Mouse (Mus musculus) testis, adult 2 months (tissue): ENCODE measurements around the gene Prss27. TPM values are rescaled to one million over a fixed set of nuclear protein-coding genes. Genes with fewer than 3 reads are reported as not detected.

Source experiments
- H3K27ac ChIP-seq: fragments of 200-500 bp; 2 replicates; pipeline ENCODE4 v1.5.1; 2012; ENCODE audit warnings: low read depth, low read length; ENCODE audit not compliant: control insufficient read depth, insufficient read depth
- H3K27me3 ChIP-seq: fragments of 200-500 bp; 2 replicates; pipeline ENCODE4 v1.6.1; 2012; ENCODE audit warnings: mild to moderate bottlenecking, low read length, moderate library complexity; ENCODE audit not compliant: control insufficient read depth, insufficient read depth
- H3K36me3 ChIP-seq: fragments of 200-500 bp; 2 replicates; pipeline ENCODE4 v1.6.1; 2012; ENCODE audit warnings: mild to moderate bottlenecking, low read length; ENCODE audit not compliant: control insufficient read depth, insufficient read depth
- H3K4me1 ChIP-seq: fragments of 200-500 bp; 2 replicates; pipeline ENCODE4 v1.6.1; 2012; ENCODE audit warnings: low read length; ENCODE audit not compliant: control insufficient read depth, insufficient read depth
- H3K4me3 ChIP-seq: fragments of 200-500 bp; 2 replicates; pipeline ENCODE4 v1.5.1; 2012; ENCODE audit warnings: low read depth, mild to moderate bottlenecking, low read length, moderate library complexity, mixed read lengths; ENCODE audit not compliant: control insufficient read depth
- CTCF ChIP-seq: fragments of 200-500 bp; IDR thresholded peaks from 2 replicates; pipeline ENCODE4 v1.5.1; 2012; ENCODE audit warnings: low read depth, mild to moderate bottlenecking, inconsistent platforms, low read length, moderate library complexity; ENCODE audit not compliant: control insufficient read depth, insufficient read depth, insufficient replicate concordance
- POLR2A ChIP-seq: fragments of 200-500 bp; IDR thresholded peaks from 2 replicates; pipeline ENCODE4 v1.6.1; 2012; ENCODE audit warnings: low read depth, mild to moderate bottlenecking, inconsistent platforms, low read length, moderate library complexity; ENCODE audit not compliant: control insufficient read depth
- polyA plus RNA-seq: library from polyadenylated mRNA; depleted of rRNA; stranded (reverse); fragments of >200 nt; gene quantifications from 2 replicates; pipeline ENCODE4 v1.2.3, GENCODE M21; 2012

Prss27 gene
- polyA plus RNA-seq, 1 experiment, result not detected

- no peaks in the 10 kb centered on the region for H3K4me1 ChIP-seq
- no peaks in the 10 kb centered on the region for H3K36me3 ChIP-seq
- no peak overlapping the region for H3K27ac ChIP-seq
- TF ChIP-seq CTCF (no peak), POLR2A (no peak)
- no peak overlapping the region for H3K4me3 ChIP-seq
- H3K27me3 ChIP-seq, result no peaks in the 10 kb centered on the region
These were observed 39.6 kb upstream of the Prss27 start for GRCm38 (mm10) chr17:23998383-23998782.

DNA sequence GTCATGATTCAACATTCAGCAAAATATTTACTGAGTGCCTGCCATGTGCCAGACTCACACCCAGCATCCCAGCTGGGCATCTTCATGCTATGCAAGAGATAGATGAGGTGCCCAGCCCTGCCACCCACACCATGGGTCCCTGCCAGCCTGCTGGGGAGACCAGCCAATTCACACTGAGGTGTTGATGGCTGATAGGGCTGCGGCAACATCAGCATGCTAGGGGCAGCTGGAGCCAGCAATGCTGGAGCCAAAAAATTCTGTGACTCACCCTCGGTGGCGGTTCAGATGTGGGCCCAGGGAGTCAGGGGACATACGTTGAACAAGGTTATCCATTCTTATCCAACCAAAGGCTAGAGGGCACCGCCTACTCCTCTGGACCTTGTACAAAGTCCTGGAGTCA lies 37.5 kb upstream of the Prss27 start:
- Histone ChIP-seq H3K4me3 (no peak overlapping the region), H3K36me3 (no peaks in the 10 kb centered on the region), H3K27ac (no peak overlapping the region), H3K27me3 (no peaks in the 10 kb centered on the region), H3K4me1 (no peaks in the 10 kb centered on the region)
- TF ChIP-seq CTCF (no peak), POLR2A (no peak)

GRCm38 (mm10) chr17:24004071-24004665 lies 33.8 kb upstream of the Prss27 start:
- no peak overlapping the region for H3K27ac ChIP-seq
- H3K4me1 ChIP-seq, result no peaks in the 10 kb centered on the region
- no peak overlapping the region for H3K4me3 ChIP-seq
- TF ChIP-seq POLR2A, result no peak
- TF ChIP-seq CTCF, result no peak
- no peaks in the 10 kb centered on the region for H3K36me3 ChIP-seq
- no peaks in the 10 kb centered on the region for H3K27me3 ChIP-seq

DNA sequence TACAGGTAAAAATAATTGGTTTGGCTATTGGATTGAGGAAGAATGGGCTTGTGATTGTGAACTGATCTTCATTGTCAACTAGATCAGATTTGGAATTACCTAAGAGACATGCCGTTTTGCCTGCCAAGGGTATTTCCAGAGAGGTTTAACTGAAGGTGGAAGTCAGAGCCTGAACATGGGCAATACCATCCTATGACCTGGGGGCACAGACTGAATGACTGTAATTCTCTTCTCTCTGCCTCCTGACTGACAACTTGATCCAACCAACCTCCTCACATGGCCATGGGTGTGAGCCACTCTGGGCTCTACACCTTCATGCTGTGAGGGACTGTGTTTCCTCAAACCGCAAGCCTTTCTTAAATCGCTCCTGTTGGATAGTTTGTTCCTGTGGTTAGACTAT lies 32.9 kb upstream of the Prss27 start:
- Histone ChIP-seq H3K27me3 (no peaks in the 10 kb centered on the region), H3K36me3 (no peaks in the 10 kb centered on the region), H3K4me1 (no peaks in the 10 kb centered on the region), H3K4me3 (no peak overlapping the region), H3K27ac (no peak overlapping the region)
- TF ChIP-seq POLR2A (no peak), CTCF (no peak)

DNA sequence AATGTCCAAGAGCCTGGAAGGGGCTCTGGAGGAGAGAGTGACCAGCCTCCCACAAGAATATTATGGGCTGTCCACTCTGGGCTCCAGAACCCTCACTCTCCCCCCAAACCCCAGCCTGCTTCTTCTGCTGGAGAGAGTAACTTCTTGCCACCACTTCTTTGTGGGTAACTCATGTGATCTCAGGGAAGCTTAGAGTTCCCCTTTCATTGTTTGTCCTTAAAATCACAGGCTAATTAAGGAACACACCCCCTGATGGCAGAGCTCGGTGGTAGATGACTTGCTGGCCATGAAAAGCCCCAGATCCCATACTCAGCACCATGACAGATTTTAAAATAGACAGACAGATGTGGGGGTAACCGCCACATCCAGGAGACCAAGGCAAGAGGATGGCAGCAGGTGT lies 31.0 kb upstream of the Prss27 start:
- no peaks in the 10 kb centered on the region for H3K4me1 ChIP-seq
- no peak overlapping the region for H3K27ac ChIP-seq
- H3K36me3 ChIP-seq, result no peaks in the 10 kb centered on the region
- no peak overlapping the region for H3K4me3 ChIP-seq
- TF ChIP-seq CTCF (no peak), POLR2A (no peak)
- H3K27me3 ChIP-seq, result no peaks in the 10 kb centered on the region

GRCm38 (mm10) chr17:24007391-24007790 lies 30.6 kb upstream of the Prss27 start:
- H3K36me3 ChIP-seq, result no peaks in the 10 kb centered on the region
- no peak for TF ChIP-seq CTCF
- no peak for TF ChIP-seq POLR2A
- no peaks in the 10 kb centered on the region for H3K27me3 ChIP-seq
- H3K4me1 ChIP-seq, result no peaks in the 10 kb centered on the region
- H3K27ac ChIP-seq, result no peak overlapping the region
- H3K4me3 ChIP-seq, result no peak overlapping the region

DNA sequence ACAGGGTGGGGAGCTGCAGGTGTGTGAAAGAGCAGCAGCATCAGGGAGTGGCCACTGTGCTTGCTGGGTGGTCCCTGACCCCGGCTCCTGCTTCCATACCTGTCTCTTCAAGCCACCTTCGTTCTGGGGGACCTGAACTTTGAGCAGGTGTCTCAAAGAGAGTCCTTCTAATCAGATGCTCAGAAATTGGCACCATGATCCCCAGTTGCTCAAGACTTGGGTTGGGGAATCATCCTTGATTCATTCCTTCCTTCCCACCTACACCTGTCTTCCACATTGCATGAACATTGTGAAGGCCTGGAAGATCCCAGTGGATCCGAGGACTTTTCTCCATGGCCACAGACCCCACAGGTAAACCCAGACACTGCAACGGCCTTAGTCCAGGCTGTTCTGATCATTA lies 29.8 kb upstream of the Prss27 start:
- H3K36me3 ChIP-seq, result no peaks in the 10 kb centered on the region
- H3K27ac ChIP-seq, result no peak overlapping the region
- no peaks in the 10 kb centered on the region for H3K4me1 ChIP-seq
- TF ChIP-seq CTCF, result no peak
- TF ChIP-seq POLR2A, result no peak
- no peaks in the 10 kb centered on the region for H3K27me3 ChIP-seq
- H3K4me3 ChIP-seq, result no peak overlapping the region

DNA sequence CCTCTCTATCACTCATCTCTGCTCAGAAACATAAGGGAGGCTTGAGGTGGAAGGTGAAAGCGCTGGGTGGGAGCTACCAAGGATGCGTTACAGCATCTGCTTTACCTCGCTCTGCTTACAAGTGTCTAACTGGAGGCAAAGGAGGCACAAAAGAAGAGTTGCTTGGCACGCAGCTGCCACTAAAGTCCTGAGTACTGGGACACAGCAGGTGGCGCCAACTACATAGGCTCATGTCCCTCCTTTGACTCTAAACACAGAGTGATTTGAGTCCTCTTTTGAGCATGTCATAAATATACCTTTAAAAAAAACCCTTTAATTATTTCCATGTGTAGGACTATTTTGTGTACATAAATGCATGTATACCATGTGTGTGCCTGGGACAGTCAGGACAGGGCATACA lies 28.3 kb upstream of the Prss27 start:
- no peak for TF ChIP-seq CTCF
- no peak for TF ChIP-seq POLR2A
- Histone ChIP-seq H3K4me3 (no peak overlapping the region), H3K4me1 (no peaks in the 10 kb centered on the region)

More for the DNA sequence above, 28.3 kb upstream of the Prss27 start:
- no peaks in the 10 kb centered on the region for H3K36me3 ChIP-seq
- no peak overlapping the region for H3K27ac ChIP-seq
- no peaks in the 10 kb centered on the region for H3K27me3 ChIP-seq
